Mouse (Mus musculus): ENCODE data around the gene Usp10.

The Usp10 gene

DNA sequence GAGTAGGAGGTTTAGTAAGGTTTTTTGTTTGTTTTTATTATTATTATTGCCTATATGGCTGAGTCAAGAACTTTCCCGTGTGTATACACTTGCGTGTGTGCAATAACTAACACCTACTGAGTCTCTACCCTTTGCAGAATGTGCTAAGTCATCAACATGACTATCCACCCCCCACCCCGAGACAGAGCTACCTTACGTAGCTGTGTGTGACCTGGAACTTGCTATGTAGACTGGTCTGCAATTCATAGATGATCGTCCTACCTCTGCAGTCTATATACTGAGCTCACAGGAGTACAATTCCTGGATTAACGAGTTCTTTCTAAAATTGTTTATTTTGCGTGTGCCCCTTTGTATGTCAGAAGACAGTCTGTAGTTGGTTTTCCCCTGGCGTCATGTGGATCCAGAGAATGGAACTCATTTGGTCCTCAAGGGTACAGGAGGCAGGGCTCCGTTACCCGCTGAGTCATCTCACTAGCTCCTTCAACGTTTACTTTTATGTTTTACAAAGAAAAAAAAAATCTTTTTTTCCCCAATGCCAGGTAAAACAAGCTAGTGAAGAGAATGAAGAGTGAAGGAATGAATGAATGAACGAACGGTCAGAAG lies at the start of gene Usp10:
Usp10 (plus strand) TSS at position 417 of the 603 bp plus-strand sequence.
- in situ Hi-C loops (cut with MboI, MseI), result no loop called here

- in situ Hi-C loops (cut with MboI, MseI), result no loop called here
Measured at GRCm38 (mm10) chr8:119861706-119862389, 48.3 kb upstream of the Usp10 start, which contains the start of gene Klhl36. TSS of gene Klhl36 (plus strand) at chr8:119862266.

GRCm38 (mm10) chr8:119862390-119862734 lies 47.8 kb upstream of the Usp10 start:
- in situ Hi-C loops (cut with MboI, MseI), result no loop called here

GRCm38 (mm10) chr8:119862749-119863148 lies 47.4 kb upstream of the Usp10 start:
- in situ Hi-C loops (cut with MboI, MseI), result no loop called here

GRCm38 (mm10) chr8:119869616-119870015 lies 40.5 kb upstream of the Usp10 start:
- in situ Hi-C loops (cut with MboI, MseI), result no loop called here

GRCm38 (mm10) chr8:119873181-119873580 lies 37.0 kb upstream of the Usp10 start:
- in situ Hi-C loops (cut with MboI, MseI), result no loop called here

DNA sequence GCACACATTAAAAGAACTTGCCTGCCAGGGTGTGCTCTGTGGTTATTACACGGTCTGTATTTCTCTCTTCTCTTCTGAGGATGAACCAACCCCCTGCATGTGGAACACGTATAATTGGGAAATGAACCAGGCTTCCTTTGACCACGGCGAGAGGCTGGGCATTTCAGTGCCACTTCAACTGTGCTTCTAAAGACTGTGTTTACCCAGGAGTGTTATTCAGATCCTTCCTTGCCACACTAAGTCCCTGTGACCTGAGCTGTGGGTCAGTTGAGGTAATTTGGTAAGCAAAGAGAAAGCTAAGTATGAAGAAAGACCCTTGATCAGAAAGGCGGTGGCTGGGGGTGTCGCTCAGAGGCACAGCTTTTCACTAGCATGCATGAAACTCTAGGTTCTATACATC lies 28.9 kb upstream of the Usp10 start:
- in situ Hi-C loops (cut with MboI, MseI), result no loop called here

DNA sequence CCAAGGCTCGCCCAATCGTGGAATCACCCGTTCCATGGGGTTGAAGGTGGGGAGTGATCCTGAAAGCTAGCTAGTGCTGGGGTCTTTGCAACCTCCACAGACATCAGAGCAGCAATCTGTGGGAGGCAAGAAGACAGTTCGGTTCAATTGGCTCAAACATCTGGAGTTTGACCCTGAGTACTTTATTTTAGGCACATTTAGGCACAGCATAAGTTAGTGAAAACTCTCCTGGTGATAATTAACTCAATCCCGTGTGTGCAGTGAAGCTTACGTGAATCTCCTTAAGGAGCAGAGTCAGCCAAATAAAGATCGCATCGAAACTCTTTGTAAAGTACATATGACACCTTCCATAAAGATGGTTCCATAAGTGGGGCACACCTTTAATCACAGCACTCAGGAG lies 28.2 kb upstream of the Usp10 start:
- in situ Hi-C loops (cut with MboI, MseI), result no loop called here

- in situ Hi-C loops (cut with MboI, MseI), result no loop called here
Measured at GRCm38 (mm10) chr8:119883281-119883680, 26.9 kb upstream of the Usp10 start.

DNA sequence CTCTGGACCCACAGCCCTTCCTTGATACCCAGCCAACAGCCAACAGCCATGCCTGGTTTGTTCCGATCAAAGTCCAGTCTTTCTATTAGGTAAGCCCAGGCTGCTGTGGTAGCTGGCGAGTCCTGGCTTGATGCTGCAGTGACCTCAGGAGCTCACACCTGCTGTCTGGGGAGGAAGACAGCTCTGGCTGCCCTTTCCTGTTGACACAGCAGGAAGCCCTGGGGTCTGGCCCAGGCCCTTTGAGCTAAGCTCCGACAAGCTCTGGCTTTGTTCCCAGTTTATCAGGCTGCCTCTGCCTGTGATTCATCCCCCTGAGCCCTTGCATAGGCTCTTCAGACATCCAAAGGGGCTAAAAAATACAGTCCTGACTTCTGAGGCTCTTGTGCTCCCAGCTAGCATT lies 24.5 kb upstream of the Usp10 start:
- in situ Hi-C loops (cut with MboI, MseI), result no loop called here

GRCm38 (mm10) chr8:119887130-119887529 lies 23.0 kb upstream of the Usp10 start:
- in situ Hi-C loops (cut with MboI, MseI), result no loop called here

- in situ Hi-C loops (cut with MboI, MseI), result no loop called here
Measured at GRCm38 (mm10) chr8:119888012-119888411, 22.1 kb upstream of the Usp10 start.

DNA sequence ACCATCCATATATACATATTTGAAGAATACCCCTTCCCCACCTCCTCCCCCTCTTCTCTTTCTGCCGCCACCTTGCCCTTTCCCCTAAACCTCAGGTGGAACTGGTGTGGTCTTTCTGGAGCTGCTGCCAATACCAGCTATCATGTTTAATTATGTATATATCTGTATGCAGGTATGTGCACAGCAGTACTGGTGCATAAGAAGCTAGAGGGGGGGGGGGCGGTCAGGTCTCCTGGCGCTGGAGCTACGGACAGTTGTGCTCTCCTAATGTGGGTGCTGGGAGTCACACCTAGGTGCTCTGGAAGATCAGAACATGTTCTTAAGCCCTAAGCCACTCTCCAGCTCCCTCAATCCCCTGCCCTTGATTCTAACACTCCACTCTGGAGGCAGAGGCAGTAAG lies 13.1 kb upstream of the Usp10 start:
- in situ Hi-C loops (cut with MboI, MseI), result no loop called here

DNA sequence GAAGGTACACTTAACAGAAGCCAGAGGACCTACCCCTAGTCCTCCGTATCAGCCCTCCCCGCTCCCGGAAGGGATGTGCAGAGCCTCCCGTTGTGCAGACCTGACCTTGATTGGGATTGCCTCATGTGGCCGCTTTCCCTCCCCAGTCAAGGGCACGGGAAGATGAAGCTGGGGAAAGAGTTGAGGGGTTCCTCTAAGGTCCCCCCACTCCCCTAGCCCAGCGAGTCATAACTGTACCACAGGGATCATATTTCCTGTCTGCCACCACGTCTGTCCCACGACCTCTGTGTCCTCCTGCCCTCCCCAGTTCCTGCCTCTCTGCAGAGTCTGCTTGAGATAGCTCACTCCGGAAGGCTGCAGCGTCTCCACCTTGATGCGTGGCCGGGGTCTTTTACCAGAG lies 12.2 kb upstream of the Usp10 start:
- in situ Hi-C loops (cut with MboI, MseI), result no loop called here

DNA sequence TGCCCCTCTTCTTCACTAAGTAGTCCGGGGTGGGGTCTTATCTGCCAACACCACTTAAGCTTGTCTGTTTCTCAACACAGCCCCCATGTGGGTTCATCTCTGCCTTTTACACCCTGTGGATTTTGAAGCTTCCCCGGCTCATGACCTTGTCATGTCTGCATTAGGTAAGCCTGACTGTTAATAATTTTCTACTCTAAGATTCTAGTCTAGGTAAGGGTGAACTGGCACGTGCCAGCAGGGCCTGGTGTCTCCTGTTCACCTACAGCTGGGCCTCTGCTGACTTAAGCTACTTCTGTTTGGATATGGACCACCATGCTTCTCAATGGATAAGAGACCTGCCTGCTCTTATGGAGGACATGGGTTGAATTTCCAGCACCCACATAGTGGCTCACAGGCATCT lies 8.8 kb upstream of the Usp10 start:
- in situ Hi-C loops (cut with MboI, MseI), result no loop called here

GRCm38 (mm10) chr8:119901952-119902351 lies 8.2 kb upstream of the Usp10 start:
- in situ Hi-C loops (cut with MboI, MseI), result no loop called here

- in situ Hi-C loops (cut with MboI, MseI), result no loop called here
Measured at GRCm38 (mm10) chr8:119904323-119904911, 5.7 kb upstream of the Usp10 start.

DNA sequence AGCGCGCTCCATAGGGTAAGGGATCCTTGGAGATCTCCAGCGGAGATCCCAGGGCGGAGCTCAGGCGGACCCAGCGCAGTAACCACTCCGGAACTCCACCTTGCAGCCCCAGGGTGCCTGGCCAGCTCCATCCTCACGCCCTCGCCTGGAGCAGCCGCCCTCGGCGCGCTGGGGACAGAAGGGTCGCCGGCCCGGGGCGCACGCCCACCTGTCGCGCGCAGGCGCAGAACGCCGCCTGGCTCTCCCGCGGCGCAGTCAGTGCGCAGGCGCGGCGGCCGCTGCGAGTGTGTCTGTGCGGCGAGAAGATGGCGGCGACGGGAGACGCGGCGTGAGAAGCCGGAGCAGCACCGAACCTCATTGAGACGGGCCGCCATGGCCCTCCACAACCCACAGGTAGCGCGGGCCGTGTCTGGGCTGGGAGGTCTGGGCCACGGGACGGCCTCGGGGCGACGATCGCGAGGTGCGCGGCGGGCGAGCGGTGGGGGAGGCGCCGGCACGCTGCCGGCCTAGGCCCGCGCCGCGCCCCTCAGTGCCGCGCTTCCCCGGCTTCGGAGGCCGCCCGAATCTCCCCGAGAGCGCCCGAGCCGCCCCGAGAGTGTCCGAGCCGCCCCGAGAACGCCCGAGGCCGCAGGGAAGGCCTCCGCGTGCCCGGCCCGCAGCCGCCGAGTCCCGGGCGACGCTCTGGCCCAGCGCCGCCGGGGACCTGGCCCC lies 542 bp downstream of the Usp10 start, which contains the start of gene Gm20388:
Gm20388 (plus strand) TSS at position 295 of the 711 bp plus-strand sequence.
- in situ Hi-C loops (cut with MboI, MseI), result no loop called here

- in situ Hi-C loops (cut with MboI, MseI), result no loop called here
Measured at GRCm38 (mm10) chr8:119911258-119911962, 1.2 kb downstream of the Usp10 start.

DNA sequence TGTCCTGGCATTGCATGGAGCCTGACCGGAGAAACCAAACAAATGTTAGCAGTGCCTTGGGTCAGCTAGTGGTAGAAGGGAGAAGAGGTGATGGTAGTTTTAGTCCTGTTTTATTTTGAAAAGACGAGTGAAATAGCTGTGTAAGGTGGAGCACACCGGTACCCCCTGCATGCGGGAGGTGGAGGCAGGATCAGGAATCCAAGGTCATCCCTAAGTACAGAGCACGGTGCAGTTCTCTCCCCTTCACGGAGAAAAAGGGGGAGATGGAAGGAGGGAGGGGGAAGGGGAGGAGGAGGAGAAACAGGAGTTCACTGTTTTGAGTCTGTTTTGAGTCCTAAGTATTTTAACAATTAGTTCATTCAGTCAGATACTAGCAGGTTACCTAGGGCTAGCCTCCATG lies 2.5 kb downstream of the Usp10 start:
- in situ Hi-C loops (cut with MboI, MseI), result no loop called here

GRCm38 (mm10) chr8:119913181-119913580 lies 3.0 kb downstream of the Usp10 start:
- in situ Hi-C loops (cut with MboI, MseI), result no loop called here

DNA sequence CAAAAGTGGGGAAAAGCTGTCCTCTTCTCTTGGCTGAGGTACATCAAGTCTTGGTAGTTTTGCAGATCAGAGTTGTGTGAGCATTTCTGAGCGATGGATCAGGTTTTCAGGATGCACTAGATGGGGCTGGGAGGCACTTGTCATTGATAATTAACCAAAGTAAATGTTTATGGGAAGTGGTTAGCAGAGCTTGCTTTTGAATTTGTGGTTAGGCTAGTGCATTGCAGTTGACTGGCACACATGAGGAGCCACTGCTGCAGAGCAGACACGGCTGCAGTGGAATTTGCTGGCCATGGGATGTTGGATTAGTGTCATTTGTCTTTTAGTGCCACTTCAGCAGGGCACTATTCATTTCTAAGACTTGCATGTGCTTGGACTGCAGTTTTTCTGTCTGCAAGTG lies 4.0 kb downstream of the Usp10 start:
- in situ Hi-C loops (cut with MboI, MseI), result no loop called here
